Mouse (Mus musculus) MEL (cell line): ENCODE results near the gene Arpc3.

Experiments
- CHD1 ChIP-seq: IDR thresholded peaks from 2 replicates; pipeline ENCODE4 v1.6.1; 2012; ENCODE audit warnings: low read depth, mild to moderate bottlenecking, inconsistent platforms, low read length, improper control_type of control experiment
- CTCF ChIP-seq, 3 experiments: IDR thresholded peaks in 2 of 3; conservative IDR thresholded peaks in 1 of 3; 2 replicates each; pipeline ENCODE4 v1.5.1; 2011 to 2012; ENCODE audit warnings: low read length in 3 of 3, low read depth in 2 of 3, mild to moderate bottlenecking in 2 of 3, improper control_type of control experiment in 1 of 3, inconsistent platforms in 1 of 3, mixed read lengths in 1 of 3, moderate library complexity in 1 of 3; ENCODE audit not compliant: control insufficient read depth in 1 of 3, insufficient read depth in 1 of 3, poor library complexity in 1 of 3, severe bottlenecking in 1 of 3
- GATA1 ChIP-seq: IDR thresholded peaks from 2 replicates; pipeline ENCODE4 v1.6.1; 2011; ENCODE audit warnings: low read depth, low read length, improper control_type of control experiment
- MXI1 ChIP-seq: IDR thresholded peaks from 2 replicates; pipeline ENCODE4 v1.6.1; 2011; ENCODE audit warnings: mild to moderate bottlenecking, low read depth, low read length, improper control_type of control experiment
- NELFE ChIP-seq: IDR thresholded peaks from 2 replicates; pipeline ENCODE4 v1.6.1; 2011; ENCODE audit warnings: low read depth, low read length, improper control_type of control experiment
- POLR2A ChIP-seq, 2 experiments: IDR thresholded peaks; 2 replicates each; pipeline ENCODE4 v1.6.1; 2011 to 2012; ENCODE audit warnings: low read length in 2 of 2, mild to moderate bottlenecking in 2 of 2, control low read depth in 1 of 2, improper control_type of control experiment in 1 of 2, low read depth in 1 of 2, moderate library complexity in 1 of 2; ENCODE audit not compliant: control insufficient read depth in 1 of 2, insufficient read depth in 1 of 2, poor library complexity in 1 of 2
- TAL1 ChIP-seq: IDR thresholded peaks from 2 replicates; pipeline ENCODE4 v1.6.1; 2012; ENCODE audit warnings: mild to moderate bottlenecking, inconsistent platforms, low read length, moderate library complexity, mixed read lengths
- TCF12 ChIP-seq: IDR thresholded peaks from 2 replicates; pipeline ENCODE4 v1.6.1; 2014; ENCODE audit warnings: low read depth, mild to moderate bottlenecking, inconsistent platforms, low read length, improper control_type of control experiment, moderate library complexity

- TF ChIP-seq POLR2A (IDR thresholded peaks at IDR 0.05; ENCODE audit: control insufficient read depth in 1 of 2, insufficient read depth in 1 of 2, low read depth in 1 of 2, low read length in 2 of 2, poor library complexity in 1 of 2) (no peak), CTCF (IDR thresholded peaks at IDR 0.05 in 2 of 3, conservative IDR thresholded peaks at IDR 0.05 in 1 of 3; ENCODE audit: control insufficient read depth in 1 of 3, insufficient read depth in 1 of 3, low read depth in 2 of 3, low read length in 3 of 3, poor library complexity in 1 of 3, severe bottlenecking in 1 of 3) (no peak), CHD1 (no peak), MXI1 (no peak), GATA1 (no peak), TAL1 (no peak), TCF12 (no peak), NELFE (no peak)
These were observed 48.5 kb downstream of the Arpc3 start for GRCm38 (mm10) chr5:122440095-122440630.
